Mouse (Mus musculus) erythroblast, embryonic 14.5 days (primary cell): ENCODE measurements around the gene Ccdc92b.

Source experiments
- GATA1 ChIP-seq: IDR thresholded peaks from 2 replicates; pipeline ENCODE4 v1.6.1; 2012; ENCODE audit warnings: low read length, inconsistent platforms, mixed read lengths
- TAL1 ChIP-seq: IDR thresholded peaks from 3 replicates; pipeline ENCODE4 v1.6.1; 2012; ENCODE audit warnings: low read length, inconsistent platforms, mixed read lengths

- TF ChIP-seq GATA1 (no peak), TAL1 (no peak)
Observed at GRCm38 (mm10) chr11:74623693-74624092, 4.3 kb downstream of the Ccdc92b start.
